Mouse (Mus musculus) forelimb bud, embryonic 11.5 days (tissue): ENCODE data around the gene Krt36.

Experiments used
- DNase-seq: peaks from one replicate; pipeline ENCODE4 v3.0.0-alpha.2; 2012; ENCODE audit warnings: low read depth, low spot score

Krt36 gene

GRCm38 (mm10) chr11:100088378-100089025, 16.9 kb downstream of the Krt36 start:
- no peak for DNase-seq

- DNase-seq, result no peak
Measured at GRCm38 (mm10) chr11:100087861-100088260, 17.6 kb downstream of the Krt36 start, which contains the start of gene Krt32. Gene Krt32 (minus strand): TSS chr11:100088226.

- DNase-seq, result no peak
Measured at GRCm38 (mm10) chr11:100073873-100074272, 31.6 kb downstream of the Krt36 start.

GRCm38 (mm10) chr11:100067293-100068036, 38.0 kb downstream of the Krt36 start:
- DNase-seq, result no peak

- no peak for DNase-seq
Measured at GRCm38 (mm10) chr11:100066236-100067010, 39.0 kb downstream of the Krt36 start.

GRCm38 (mm10) chr11:100058875-100059274, 46.6 kb downstream of the Krt36 start:
- DNase-seq, result peak; percentile 14

GRCm38 (mm10) chr11:100055686-100056655, 49.5 kb downstream of the Krt36 start:
- no peak for DNase-seq
